Mouse (Mus musculus): ENCODE results near the gene Eef2k.
A peak's percentile ranks its signal among the peaks of the same experiment; 100 is the strongest.
"Not testable (repeated sequence)": the region's sequence is repeated elsewhere in the genome, so short reads cannot be mapped to it uniquely, and the experiment has no call there.

The Eef2k gene

GRCm38 (mm10) chr7:120882674-120883073 is 40.0 kb downstream of the Eef2k start:
- no peak for DNase-seq

- no peak for DNase-seq
Measured at GRCm38 (mm10) chr7:120883523-120884290, 41.1 kb downstream of the Eef2k start.

GRCm38 (mm10) chr7:120884746-120885145 is 42.1 kb downstream of the Eef2k start:
- no peak for DNase-seq

GRCm38 (mm10) chr7:120893123-120893522 is 50.5 kb downstream of the Eef2k start:
- DNase-seq = no peak

- DNase-seq = no peak
Measured at GRCm38 (mm10) chr7:120897054-120897453, 54.4 kb downstream of the Eef2k start.

GRCm38 (mm10) chr7:120897711-120898335 is 55.2 kb downstream of the Eef2k start:
- no peak for DNase-seq

GRCm38 (mm10) chr7:120900191-120900590 is 57.6 kb downstream of the Eef2k start:
- no peak for DNase-seq

GRCm38 (mm10) chr7:120901701-120902100 is 59.1 kb downstream of the Eef2k start:
- DNase-seq = no peak

GRCm38 (mm10) chr7:120902931-120903330 is 60.3 kb downstream of the Eef2k start:
- no peak for DNase-seq

GRCm38 (mm10) chr7:120910172-120910571 is 67.5 kb downstream of the Eef2k start:
- DNase-seq = not testable (repeated sequence)

- DNase-seq = not testable (repeated sequence)
Measured at GRCm38 (mm10) chr7:120911268-120911667, 68.6 kb downstream of the Eef2k start.

- no peak for DNase-seq
Measured at GRCm38 (mm10) chr7:120913332-120913731, 70.7 kb downstream of the Eef2k start.

GRCm38 (mm10) chr7:120916262-120916875 is 73.7 kb downstream of the Eef2k start:
- DNase-seq = no peak

GRCm38 (mm10) chr7:120917279-120917591 is 74.6 kb downstream of the Eef2k start:
- DNase-seq = no peak

GRCm38 (mm10) chr7:120917592-120918461 is 75.2 kb downstream of the Eef2k start, which contains the start of gene Polr3e:
Polr3e (plus strand) TSS chr7:120917744.
- DNase-seq = peak; percentile 99

GRCm38 (mm10) chr7:120918526-120918962 is 75.9 kb downstream of the Eef2k start:
- peak; percentile 65 to 72 for DNase-seq

- no peak for DNase-seq
Measured at GRCm38 (mm10) chr7:120933110-120933509, 90.5 kb downstream of the Eef2k start.

- DNase-seq = no peak
Measured at GRCm38 (mm10) chr7:120933680-120934195, 91.1 kb downstream of the Eef2k start.

- peak; percentile 33 to 39 for DNase-seq
Measured at GRCm38 (mm10) chr7:120934716-120935115, 92.1 kb downstream of the Eef2k start.

GRCm38 (mm10) chr7:120936522-120936921 is 93.9 kb downstream of the Eef2k start:
- DNase-seq = no peak

- DNase-seq = no peak
Measured at GRCm38 (mm10) chr7:120938206-120938605, 95.6 kb downstream of the Eef2k start.

GRCm38 (mm10) chr7:120940343-120940742 is 97.7 kb downstream of the Eef2k start:
- no peak for DNase-seq

GRCm38 (mm10) chr7:120941214-120941613 is 98.6 kb downstream of the Eef2k start:
- DNase-seq = no peak

Measured in thymus, postnatal 36 days (tissue).